Mouse (Mus musculus) heart, postnatal 10 days (tissue): ENCODE results near the gene Gng11. TPM values are rescaled to one million over a fixed set of nuclear protein-coding genes. Genes with fewer than 3 reads are reported as not detected.

Source experiments
- total RNA-seq, 2 experiments: library from RNA; stranded (reverse); gene quantifications; 2 replicates each; pipeline ENCODE4 v1.2.3; 2021

Gene Gng11
- total RNA-seq, 2 experiments from 2014 or later = 123 to 135 TPM

Other genes starting within 250 kb of the Gng11 start
- gene Calcr, start 239.2 kb upstream of the Gng11 start, total RNA-seq = not detected
- 1 to 10 TPM; 2.6 to 3.0 TPM for gene Tfpi2, start 15.0 kb upstream of the Gng11 start, total RNA-seq
- gene Gngt1, start 10.1 kb upstream of the Gng11 start, total RNA-seq = not detected
- 10 to 100 TPM; 21.0 to 23.2 TPM for gene Bet1, start 83.1 kb downstream of the Gng11 start, total RNA-seq